Mouse (Mus musculus): ENCODE results near the gene Wdr74.

DNA sequence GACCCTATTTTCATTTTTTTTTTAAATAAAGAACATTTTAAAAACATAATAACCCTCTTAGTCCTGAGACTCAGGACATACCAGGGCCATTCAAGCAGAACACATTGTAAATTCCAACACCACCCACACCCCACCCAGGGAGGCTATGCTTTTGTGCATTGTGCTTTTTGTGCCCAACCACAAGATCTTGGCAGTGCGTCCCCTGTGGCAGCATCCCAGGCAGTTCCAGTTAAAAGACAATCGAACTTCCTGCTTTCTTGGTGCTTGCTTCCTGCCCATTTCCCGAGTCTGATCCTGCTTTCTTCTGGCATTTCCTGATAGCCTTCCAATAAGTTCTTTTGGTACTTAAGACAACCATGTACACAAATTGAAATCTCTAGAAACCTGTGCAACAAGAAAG lies 33.2 kb upstream of the Wdr74 start:
- no peak for TF ChIP-seq POLR2A (IDR thresholded peaks at IDR 0.05; ENCODE audit: extremely low read depth, insufficient read depth, low read length)
- TF ChIP-seq CTCF (IDR thresholded peaks at IDR 0.05; ENCODE audit: low read depth, low read length): no peak

Data from liver, adult 2 months (tissue).